Mouse (Mus musculus): ENCODE data around the gene Trim33. TPM values are rescaled to one million over a fixed set of nuclear protein-coding genes. Genes with fewer than 3 reads are reported as not detected.

Gene Trim33
- total RNA-seq (2017): 64.4 to 86.5 TPM (median 75.6 TPM) in 3 replicates

- peak; percentile 61 for ATAC-seq (replicated peaks; ENCODE audit: insufficient number of reproducible peaks, low FRiP score, low TSS enrichment, poor library complexity, severe bottlenecking)
Observed at GRCm38 (mm10) chr3:103279182-103280149, at the start of gene Trim33. Trim33 (plus strand) TSS chr3:103279293.

GRCm38 (mm10) chr3:103232398-103232797, 46.7 kb upstream of the Trim33 start:
- no peak for ATAC-seq (replicated peaks; ENCODE audit: insufficient number of reproducible peaks, low FRiP score, low TSS enrichment, poor library complexity, severe bottlenecking)

DNA sequence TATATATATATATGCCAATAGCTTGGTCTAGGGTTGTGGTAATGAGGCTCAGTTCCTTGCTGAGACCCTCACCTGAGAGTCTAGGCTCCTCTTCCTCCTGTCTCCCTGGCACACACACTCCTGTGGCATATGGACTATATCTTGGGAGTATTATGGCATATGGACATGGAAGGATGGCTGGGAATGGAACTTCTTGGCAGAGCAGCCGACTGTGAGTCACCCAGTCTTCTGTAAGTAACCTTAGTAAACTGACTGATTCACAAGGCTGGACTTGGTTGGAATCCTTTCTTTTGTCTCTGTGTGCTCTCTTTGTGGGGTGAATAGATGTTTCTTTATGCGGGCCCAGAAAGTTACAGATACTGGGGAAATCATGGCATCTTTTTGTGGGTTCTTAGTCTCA, 37.6 kb upstream of the Trim33 start:
- no peak for ATAC-seq (replicated peaks; ENCODE audit: insufficient number of reproducible peaks, low FRiP score, low TSS enrichment, poor library complexity, severe bottlenecking)

GRCm38 (mm10) chr3:103242156-103242555, 36.9 kb upstream of the Trim33 start:
- ATAC-seq (replicated peaks; ENCODE audit: insufficient number of reproducible peaks, low FRiP score, low TSS enrichment, poor library complexity, severe bottlenecking): no peak

DNA sequence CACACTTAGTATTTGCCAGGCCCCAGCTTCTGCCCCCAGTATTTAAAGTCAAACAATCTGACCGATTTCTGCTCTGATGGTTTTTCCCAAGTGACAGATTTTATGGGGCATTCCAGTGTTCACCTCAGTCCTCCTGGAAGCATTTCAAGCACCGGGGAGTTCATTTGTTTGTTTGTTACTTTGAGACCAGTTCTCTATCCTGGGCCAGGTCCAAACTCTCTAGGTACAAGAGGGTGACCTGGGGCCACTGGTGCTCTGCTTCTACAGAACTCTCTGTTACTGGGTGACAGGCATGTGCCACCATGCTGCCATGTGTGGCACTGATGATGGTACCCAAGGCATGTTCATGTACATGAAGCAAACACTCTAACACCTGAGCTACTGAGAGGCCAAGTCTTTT, 35.6 kb upstream of the Trim33 start:
- no peak for ATAC-seq (replicated peaks; ENCODE audit: insufficient number of reproducible peaks, low FRiP score, low TSS enrichment, poor library complexity, severe bottlenecking)

DNA sequence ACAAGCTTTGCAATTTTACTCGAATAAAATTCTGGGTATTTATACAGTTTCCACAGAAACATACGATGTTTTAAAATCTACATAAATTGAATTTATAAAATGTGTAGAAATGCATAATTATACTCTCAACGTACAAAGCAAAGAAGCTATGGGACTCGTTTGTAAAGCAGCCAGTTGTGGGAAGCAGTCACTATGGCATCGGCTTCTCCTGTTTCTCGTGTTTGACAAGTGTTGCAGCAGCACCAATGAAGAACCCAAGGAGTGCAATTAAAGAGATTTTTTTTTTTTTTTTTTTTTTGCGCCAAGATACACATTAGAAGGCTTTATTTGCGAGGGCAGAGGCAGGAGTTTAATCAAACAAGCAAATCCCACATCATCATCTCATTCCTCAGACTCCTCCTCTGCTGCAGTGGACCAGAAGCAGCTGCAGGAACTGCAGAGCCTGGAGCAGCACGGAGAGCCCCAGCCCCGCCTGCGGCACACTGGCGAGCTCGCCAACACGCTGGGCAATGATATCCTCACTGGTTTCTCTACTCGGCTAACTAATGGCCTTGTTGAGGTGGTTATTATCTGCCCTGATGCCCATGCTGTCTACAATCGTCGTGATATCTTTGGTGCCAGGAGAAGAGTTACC, 32.3 kb upstream of the Trim33 start:
- no peak for ATAC-seq (replicated peaks; ENCODE audit: insufficient number of reproducible peaks, low FRiP score, low TSS enrichment, poor library complexity, severe bottlenecking)

DNA sequence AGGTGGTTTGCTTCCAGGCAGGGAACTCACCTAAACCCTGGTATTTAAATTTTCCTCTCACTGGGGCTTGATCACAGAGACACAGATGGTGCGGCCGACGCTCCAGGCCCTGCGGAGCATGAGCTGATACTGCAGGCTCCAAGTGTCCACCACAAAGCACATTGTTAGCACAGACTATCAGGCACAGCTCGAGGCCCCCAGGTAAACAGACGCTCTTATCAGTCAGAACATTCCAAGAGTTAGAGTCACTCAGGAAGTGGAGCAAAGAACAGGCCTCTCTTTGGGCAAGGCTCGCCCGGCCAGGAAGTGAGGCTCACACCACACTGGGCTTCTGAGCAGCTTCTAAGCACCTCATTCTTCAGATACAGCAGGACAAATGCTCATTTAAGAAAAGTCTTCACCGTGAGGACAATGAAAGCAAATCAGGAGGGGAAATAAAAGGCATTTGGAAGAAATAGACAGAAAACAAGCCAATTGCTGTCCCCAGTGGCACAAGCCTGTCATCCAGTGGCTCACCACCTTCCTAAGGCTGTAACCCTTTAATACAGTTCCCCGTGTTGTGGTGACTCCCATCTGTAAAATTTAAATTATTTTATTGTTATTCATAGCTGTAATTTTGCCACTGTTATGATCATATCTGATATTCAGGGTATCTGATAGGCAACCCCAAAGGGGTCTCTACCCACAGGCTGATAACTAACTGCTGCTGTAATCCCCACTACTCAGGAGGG, 22.8 kb upstream of the Trim33 start:
- ATAC-seq (replicated peaks; ENCODE audit: insufficient number of reproducible peaks, low FRiP score, low TSS enrichment, poor library complexity, severe bottlenecking): no peak

- no peak for ATAC-seq (replicated peaks; ENCODE audit: insufficient number of reproducible peaks, low FRiP score, low TSS enrichment, poor library complexity, severe bottlenecking)
Observed at GRCm38 (mm10) chr3:103262802-103263417, 16.2 kb upstream of the Trim33 start.

DNA sequence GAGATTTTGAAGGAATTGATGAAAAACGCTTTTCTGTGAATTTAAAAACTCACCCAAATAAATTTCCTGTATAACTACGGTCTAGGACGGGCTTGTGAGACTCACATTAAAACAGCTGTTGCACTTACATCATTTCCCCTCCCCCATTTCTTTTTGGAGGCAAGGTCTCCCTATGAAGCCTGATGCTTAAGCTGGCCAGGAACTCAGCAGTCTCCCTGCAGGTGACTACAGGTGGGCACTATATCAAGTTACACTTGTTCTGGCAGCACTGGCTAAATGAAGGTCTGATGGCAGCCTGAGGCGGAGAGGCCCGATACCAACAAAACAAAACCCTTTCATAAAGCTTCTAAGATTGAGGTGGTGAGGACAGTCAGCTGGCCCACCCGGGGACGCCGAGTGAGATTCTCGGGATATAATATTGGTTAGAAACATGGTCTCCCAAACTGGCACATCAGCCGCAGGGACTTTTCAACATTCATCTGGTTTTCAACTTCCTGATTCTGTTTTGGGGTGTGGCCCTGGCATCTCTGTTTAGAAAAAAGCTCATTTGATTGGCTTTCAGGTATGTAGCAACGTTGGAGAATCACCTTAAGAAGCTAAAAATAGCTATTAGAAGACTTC, 422 bp upstream of the Trim33 start:
- peak; percentile 54 for ATAC-seq (replicated peaks; ENCODE audit: insufficient number of reproducible peaks, low FRiP score, low TSS enrichment, poor library complexity, severe bottlenecking)

GRCm38 (mm10) chr3:103280241-103280761, 1.2 kb downstream of the Trim33 start:
- ATAC-seq (replicated peaks; ENCODE audit: insufficient number of reproducible peaks, low FRiP score, low TSS enrichment, poor library complexity, severe bottlenecking): peak; percentile 33; the same call in 1 of the 2 replicates

DNA sequence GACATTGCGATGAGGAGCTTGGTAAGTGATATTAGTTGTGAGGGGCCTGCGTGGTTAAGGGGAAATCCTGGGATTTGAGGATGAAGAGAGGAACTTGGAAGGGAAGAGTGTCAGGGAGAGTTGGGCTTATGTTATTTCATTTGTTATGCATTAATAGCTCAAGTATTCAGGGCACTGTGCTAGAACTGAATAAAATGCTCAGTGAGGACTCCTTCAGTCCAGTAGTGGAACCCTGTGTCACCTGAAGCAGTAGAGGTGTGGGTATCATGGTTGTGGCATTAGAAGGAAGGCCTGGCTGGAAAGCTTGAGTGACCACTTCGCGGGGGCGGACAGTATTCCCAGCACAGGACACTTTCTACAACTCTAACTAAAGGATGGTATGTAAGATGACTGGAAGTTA, 1.8 kb downstream of the Trim33 start:
- no peak for ATAC-seq (replicated peaks; ENCODE audit: insufficient number of reproducible peaks, low FRiP score, low TSS enrichment, poor library complexity, severe bottlenecking)

GRCm38 (mm10) chr3:103288761-103289160, 9.7 kb downstream of the Trim33 start:
- ATAC-seq (replicated peaks; ENCODE audit: insufficient number of reproducible peaks, low FRiP score, low TSS enrichment, poor library complexity, severe bottlenecking): no peak

GRCm38 (mm10) chr3:103291087-103291486, 12.0 kb downstream of the Trim33 start:
- ATAC-seq (replicated peaks; ENCODE audit: insufficient number of reproducible peaks, low FRiP score, low TSS enrichment, poor library complexity, severe bottlenecking): no peak

- ATAC-seq (replicated peaks; ENCODE audit: insufficient number of reproducible peaks, low FRiP score, low TSS enrichment, poor library complexity, severe bottlenecking): no peak
Observed at GRCm38 (mm10) chr3:103305411-103305982, 26.4 kb downstream of the Trim33 start.

DNA sequence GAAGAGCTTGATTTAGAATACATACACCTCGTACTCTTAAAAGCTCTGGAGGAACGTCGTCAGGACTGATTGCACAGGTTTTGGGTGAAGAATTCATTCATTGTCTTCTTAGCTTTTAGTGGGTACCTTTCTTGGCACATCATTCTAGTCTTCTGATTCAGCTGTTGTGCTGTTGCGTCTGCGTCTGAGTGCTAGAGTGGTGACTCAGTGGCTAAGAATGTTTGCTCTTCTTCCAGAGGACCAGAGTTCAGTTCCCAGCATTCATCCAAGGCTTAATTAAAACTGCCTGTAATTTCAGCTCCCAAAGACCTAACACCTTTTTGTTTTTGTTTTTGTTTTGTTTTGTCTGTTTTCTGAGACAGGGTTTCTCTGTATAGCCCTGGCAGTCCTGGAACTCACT, 30.2 kb downstream of the Trim33 start:
- no peak for ATAC-seq (replicated peaks; ENCODE audit: insufficient number of reproducible peaks, low FRiP score, low TSS enrichment, poor library complexity, severe bottlenecking)

DNA sequence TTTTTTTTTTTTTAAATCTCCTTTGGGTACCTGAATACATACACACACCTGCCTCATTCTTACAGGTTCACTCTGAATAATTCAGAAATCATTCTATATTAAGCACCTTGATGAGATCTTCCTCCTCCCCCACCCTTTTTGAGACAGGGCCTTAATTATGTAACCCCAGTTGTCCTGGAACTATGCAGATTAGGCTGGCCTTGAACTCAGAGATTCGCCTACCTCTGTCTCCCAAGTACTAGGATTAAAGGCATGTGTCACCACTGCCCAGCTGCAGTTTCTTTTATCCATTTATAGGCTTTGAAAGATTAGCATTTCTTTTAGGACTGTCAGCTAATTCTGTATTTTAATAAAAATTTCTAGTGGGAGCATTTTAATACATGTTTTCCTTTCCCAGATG, 30.7 kb downstream of the Trim33 start:
- no peak for ATAC-seq (replicated peaks; ENCODE audit: insufficient number of reproducible peaks, low FRiP score, low TSS enrichment, poor library complexity, severe bottlenecking)

- no peak for ATAC-seq (replicated peaks; ENCODE audit: insufficient number of reproducible peaks, low FRiP score, low TSS enrichment, poor library complexity, severe bottlenecking)
Observed at GRCm38 (mm10) chr3:103314291-103314690, 35.2 kb downstream of the Trim33 start.

GRCm38 (mm10) chr3:103335371-103335770, 56.3 kb downstream of the Trim33 start:
- no peak for ATAC-seq (replicated peaks; ENCODE audit: insufficient number of reproducible peaks, low FRiP score, low TSS enrichment, poor library complexity, severe bottlenecking)

Measured in monocyte, adult 5-6 weeks (primary cell).